Mouse (Mus musculus) right cerebral cortex, postnatal 36 days (tissue): ENCODE measurements around the gene Hectd1.
A peak's percentile ranks its signal among the peaks of the same experiment; 100 is the strongest.

Source experiments
- DNase-seq, 2 experiments: peaks; one replicate each; pipeline ENCODE4 v3.0.0; 2022; ENCODE audit warnings: low spot score in 2 of 2, mixed read lengths in 1 of 2

Gene Hectd1

GRCm38 (mm10) chr12:51843576-51844520 is 14.5 kb upstream of the Hectd1 start:
- no peak for DNase-seq

DNA sequence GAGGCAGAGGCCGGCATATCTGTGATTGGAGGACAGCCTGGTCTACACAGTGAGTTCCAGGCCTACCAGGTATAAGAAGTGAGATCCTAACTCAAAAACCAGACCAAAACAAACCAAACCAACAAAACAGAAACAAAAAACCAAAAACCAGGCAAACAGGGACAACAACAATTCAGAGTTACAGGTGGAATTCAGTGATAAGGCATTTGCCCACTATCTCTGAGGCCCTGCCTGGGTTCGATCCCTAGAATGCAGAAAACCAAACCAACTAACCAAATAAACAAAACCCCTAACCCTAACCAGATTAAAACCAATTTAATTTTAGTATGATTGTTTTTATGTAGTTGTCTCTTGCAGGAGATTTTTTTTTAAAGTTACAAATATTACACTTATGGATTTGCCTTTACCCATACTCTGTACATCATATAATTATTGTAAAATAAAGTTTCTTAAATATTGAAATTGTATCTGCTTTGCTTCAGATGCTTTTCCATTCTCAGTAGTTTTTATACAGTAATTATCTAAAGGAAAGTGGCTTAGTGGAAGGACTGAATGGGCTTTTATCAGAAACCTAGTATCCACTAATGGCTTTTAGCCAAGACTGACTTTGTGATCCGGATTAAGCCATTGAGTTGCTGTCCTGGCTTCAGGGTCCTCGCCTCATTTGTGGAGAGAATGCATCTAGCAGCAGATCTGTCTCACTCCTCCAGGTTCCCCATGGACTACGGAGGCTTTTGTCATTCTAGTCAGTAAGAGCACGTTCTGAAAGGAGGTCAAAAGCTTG is 12.9 kb upstream of the Hectd1 start:
- no peak for DNase-seq

DNA sequence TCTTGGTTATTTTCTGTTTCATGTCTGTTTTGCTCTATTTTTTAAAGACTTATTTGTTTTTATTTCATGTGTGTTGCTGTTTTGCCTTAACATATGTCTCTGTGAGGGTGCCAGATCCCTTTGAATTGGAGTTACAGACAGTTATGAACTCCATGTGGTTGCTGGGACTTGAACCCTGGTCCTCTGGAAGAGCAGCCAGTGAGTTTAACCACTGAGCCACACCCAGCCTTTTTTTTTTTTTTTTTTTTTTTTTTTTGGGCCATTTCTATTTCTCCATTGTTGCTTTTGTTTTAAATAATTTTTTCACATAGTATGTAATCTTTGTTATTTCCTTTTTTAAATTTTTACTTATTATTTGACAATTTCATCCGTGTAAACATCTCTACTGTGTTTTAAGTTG is 10.5 kb upstream of the Hectd1 start:
- no peak for DNase-seq

DNA sequence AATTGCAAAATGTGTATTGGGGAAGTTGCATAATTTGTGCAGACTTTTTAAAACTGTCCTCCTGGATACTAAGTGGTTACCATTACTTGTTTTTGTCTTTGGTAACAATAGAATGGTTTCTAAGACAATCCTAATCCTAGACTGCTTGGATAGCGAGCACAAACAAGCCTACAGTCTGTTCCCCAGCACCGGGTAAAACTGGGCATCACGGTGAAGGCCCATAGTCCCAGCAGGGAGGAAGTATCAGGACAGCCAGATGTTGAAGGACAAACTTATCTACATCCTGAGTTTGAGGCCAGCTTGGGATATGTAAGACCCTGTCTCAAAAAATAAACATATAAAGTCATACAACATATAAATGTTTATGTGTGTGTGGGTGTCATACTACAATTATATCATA is 5.9 kb upstream of the Hectd1 start:
- no peak for DNase-seq

DNA sequence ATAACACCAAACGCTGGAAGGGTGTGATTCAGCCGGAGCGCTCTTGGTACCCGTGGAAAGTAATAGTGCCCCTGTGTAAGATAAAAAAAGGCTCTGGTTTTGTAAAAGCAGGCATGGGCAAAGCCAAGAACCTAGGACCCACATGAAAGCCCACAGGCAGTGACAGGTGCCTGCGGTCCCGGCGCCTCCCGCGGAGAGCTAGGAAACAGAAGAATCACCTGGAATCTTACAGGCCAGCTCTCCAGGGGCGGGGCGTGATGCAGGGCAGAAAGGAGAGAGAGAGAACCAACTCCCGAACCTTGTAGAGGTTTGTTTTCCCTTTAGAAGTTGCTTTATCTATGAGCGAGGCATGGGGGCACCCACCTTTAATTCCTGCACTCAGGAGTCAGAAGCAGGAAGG is 2.6 kb upstream of the Hectd1 start:
- DNase-seq = no peak

DNA sequence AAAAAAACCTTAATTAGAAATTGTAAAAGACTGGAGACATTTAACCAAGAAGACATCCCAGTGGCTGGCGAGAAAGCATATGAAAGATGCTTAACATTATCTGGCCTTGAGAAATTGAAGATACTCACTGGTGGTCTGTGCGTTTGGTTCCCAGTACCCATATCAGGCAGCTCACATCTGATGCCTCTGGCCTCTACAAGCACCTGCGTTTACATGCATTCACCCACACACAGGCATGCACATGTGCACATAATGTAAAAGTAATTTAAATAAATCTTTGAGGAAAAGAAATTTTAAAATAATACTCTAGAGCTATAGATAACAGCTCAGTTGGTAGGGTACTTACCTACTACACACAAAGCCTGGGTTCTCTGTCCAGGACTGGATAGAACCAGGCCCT is 2.0 kb upstream of the Hectd1 start:
- DNase-seq = no peak

DNA sequence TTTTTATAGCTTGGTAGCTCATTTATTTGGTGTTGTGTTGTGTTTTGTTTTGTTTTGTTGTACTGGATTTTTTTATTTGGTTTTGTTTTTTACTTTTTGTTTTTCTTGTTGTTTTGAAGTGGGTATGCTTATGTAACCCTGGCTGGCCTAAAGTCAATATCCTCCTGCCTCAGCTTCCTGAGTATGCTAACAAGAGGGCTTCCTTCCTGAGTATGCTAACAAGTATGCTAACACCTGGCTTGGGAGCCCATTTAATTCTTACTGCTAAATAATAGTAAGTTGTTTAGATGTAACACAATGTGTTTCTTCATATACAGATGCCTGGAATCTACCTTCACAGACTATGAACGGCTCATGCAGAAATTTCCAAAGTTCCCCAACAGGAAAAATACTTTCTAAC is 1.3 kb upstream of the Hectd1 start:
- no peak for DNase-seq

GRCm38 (mm10) chr12:51830077-51830402 is 704 bp upstream of the Hectd1 start:
- DNase-seq = no peak

DNA sequence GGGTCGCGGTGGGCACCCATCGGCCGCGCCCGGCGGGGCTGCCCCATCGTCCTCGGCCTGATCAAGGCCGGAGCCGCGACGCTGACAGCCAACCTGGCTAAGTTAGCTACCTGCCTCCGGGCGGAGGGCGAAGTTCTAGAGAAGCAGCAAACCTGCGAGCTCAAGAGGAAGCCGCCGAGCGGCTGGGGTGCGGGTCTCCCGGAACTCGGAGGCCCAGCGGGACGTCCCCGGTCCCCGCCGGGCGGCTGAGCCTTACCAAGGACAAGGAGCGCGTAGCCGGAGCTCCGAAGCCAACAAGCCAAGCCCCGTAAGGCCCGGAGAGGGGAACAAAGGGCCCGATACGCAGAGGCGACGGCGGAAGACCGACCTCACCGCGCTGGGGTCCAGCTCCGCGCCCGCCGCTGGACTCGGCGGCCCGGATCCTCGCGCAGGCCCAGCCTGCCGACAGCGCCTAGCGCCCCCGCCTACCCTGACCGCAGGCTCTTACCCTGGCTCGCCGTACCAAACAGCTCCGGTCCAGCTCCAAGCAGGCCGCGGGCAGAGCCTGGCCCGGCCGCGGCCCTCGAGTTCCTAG is 533 bp downstream of the Hectd1 start:
- DNase-seq = peak; percentile 9 to 19

- DNase-seq = no peak
These were observed 1.2 kb downstream of the Hectd1 start for GRCm38 (mm10) chr12:51827958-51828650.

DNA sequence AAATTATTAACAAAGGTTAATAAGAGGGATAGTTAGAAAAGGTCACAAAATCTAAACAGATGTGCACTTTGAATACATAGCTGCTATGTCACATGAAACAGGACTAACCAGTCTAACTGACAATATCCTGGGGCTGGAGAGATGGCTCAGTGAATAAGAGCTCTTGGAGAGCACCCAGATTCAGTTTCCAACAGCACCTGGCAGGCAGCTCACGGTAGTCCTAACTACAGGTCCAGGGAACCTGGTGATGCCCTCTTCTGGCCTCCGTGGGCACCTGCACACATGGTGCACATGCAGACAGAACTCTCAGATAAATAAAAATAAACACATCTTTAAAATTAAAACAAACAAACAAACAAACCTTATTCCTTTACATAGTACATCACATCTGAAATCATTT is 4.0 kb downstream of the Hectd1 start:
- no peak for DNase-seq

DNA sequence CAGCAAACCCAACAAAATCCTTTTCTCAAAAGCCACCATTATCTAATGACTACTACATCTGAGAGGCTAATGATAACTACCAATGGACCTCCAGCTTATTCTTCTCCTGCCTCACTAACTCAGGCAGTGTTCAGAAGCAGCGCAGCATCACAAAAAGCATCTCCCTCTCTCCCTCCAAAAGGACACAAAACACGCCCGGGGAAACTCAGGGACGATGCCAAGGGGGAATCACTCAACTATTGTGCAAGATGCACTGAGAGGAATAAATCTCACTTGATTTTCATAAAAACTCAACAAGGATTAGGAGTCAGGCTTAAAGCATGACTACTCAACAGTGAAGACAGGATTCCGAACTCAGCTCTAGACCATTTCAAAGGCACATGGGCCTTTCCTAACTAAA is 6.0 kb downstream of the Hectd1 start:
- no peak for DNase-seq

DNA sequence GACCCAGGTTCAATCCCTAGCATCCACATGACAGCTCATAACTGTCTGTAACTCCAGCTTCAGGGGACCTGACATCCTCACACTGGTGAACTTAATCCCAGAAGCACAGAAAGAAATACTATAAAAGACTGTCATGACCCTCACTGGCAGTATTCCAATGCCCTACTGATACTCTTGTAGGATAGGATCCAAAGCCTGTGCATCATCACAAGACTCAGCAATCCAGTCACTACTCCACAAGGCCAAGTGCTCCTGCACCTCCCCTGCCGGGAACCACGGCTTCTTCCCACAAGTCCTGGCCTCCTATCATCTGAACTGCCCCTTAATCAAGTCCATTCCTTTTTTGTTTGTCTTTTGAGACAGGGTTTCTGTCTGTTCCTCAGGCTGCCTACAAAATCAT is 6.5 kb downstream of the Hectd1 start:
- no peak for DNase-seq

DNA sequence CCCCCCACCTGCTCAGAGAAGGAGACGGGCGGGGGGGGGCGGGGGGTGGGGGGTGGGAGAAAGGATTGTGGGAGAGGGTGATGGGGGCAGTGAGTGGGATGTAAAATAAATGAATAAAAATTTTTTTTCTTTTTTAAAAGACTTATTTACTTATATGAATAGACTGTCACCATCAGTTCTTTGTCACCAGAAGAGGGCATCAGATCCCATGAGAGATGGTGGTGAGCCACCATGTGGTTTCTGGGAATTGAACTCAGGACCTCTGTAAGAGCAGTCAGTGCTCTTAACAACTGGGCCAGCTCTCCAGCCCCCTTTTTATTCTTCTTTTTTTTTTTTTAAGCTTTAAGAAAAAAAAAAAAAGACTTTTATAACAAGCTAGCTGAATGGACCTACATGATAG is 7.1 kb downstream of the Hectd1 start:
- no peak for DNase-seq

GRCm38 (mm10) chr12:51821256-51821655 is 8.1 kb downstream of the Hectd1 start:
- no peak for DNase-seq

DNA sequence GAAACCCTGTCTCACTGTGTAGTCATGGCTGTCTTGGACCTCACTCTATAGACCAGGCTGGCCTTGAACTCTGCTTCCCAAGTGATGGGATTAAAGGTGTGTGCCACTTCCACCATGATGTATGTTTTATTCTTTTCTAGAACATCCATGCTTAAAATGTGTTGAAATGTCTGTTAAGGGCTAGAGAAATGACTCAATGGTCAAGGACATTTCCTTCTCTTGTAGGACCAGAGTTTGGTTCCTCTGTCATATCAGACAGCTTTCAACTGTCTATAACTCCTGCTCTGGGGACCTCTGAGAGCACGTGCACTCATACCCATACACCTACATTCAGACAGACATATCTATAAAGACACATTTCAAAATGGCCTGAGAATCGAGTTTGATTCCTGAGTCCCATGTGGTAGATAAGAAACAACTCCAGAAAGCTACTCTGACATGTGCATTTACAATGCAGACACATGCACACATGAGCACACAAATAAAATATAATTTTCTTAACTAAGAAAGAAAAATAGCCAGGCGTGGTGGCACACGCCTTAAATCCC is 9.3 kb downstream of the Hectd1 start:
- no peak for DNase-seq

DNA sequence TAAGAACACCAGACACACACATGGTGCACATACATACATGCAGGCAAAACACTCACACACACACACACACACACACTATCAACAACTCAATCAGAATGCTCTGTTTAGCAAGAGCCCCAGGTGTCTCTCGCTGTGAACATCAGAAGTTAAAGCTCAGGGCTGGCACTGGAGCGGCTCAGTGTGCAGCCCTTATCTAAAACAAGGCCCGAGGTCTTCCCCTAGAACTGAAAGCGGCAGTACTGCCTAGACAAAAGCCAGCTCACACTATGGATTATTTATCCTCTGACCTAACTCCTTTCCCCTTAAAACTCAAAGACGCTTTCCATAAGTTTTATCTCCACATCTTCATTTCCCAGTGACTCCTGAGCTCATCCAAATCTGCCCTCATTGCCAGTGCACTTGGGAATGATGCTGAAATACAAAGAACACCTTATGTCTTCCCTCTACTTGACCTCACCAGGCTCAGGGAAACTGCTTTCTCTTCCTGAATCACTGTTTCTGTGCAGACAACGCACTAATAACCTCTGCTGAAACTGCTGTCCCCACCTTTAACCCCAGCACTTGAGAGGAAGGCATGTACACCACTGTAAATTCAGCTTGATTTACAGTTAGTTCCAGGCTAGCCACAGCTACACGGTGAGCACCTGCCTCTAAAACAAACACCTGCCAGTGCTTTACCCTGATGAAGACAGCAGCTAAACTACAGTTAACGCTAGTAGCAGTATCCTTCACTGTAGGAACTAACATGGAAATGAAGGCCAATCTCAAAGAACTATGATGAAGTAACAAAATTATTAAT is 11.3 kb downstream of the Hectd1 start:
- no peak for DNase-seq

GRCm38 (mm10) chr12:51811388-51812140 is 17.8 kb downstream of the Hectd1 start:
- no peak for DNase-seq

DNA sequence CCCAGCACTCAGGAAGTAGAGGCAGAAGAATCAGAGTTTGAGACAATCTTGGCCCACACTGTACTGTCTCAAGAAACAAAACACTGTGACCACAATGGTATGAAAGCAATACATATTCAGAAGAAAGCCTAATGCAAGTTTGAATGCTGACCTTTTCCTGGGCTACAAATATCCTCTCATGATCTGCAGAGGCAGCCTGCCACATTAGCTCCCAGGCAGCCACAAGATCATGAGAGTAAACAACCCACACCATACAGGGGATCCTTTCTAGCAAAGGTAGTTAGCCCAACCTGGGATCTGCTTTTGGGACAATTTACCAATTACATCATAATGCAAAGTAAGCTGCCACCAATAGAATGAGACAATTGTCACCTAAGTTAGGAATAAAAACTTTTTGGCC is 18.8 kb downstream of the Hectd1 start:
- no peak for DNase-seq

DNA sequence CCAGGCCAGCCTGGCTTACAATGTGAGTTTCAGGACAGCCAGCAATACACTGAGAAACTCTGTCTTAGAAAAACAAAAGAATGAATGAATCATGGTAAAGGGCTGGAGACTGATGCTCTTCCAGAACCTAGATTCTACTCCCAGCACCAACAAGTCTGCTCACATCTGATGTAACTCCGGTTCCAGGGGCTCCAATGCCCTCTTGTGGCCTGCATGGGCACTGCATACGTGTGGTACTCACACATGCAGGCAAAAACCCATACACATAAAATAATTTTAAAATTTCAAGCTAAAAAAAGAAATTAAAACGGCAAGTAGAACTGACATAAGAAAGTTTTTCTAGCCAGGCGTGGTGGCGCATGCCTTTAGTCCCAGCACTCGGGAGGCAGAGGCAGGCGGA is 44.5 kb downstream of the Hectd1 start:
- no peak for DNase-seq
